Comparison of ENCODE assay signal across 16 mouse cellular contexts in genomic region chr14:105219525-105220376, GRCm38 (mm10). TPM values are rescaled to one million over a fixed set of nuclear protein-coding genes. Genes with fewer than 3 reads are reported as not detected.
A peak's percentile ranks its signal among the peaks of the same experiment; 100 is the strongest.
DNase-seq lines count a peak whose midpoint lies in the region; ATAC-seq lines count a peak whose summit lies in the region.
"Had no signal": no experiment of that assay in that cellular context is flagged by ENCODE, and none has a peak within 500 bp of the region (broad histone marks: within the 10 kb centered on the region; RNA-seq: fewer than 3 reads in every experiment).

No protein-coding gene starts in this region.

- H3K9me3 ChIP-seq in forebrain, embryonic 16.5 days (ENCODE audit: control insufficient read depth, low read length), result no peaks in the 10 kb centered on the region
- H3K9me3 ChIP-seq in forebrain, embryonic 13.5 days (replicated peaks), result no peaks in the 10 kb centered on the region
- no peaks in the 10 kb centered on the region for H3K9me3 ChIP-seq in embryonic facial prominence, embryonic 14.5 days (ENCODE audit: control insufficient read depth, low read length)
- H3K9me3 ChIP-seq: G1E; limb, embryonic 12.5 days; midbrain, embryonic 10.5 days had no signal

- DNase-seq in layer of hippocampus, adult 11-12 months (ENCODE audit: low spot score), result peak; percentile 18
- DNase-seq in layer of hippocampus, postnatal 36 days, result no peak
- peak; percentile 22 for DNase-seq in NIH3T3 (ENCODE audit: low read depth)
- DNase-seq in embryonic facial prominence, embryonic 14.5 days (ENCODE audit: low spot score), result peak; percentile 78
- no peak for DNase-seq in adrenal gland, adult 18-20 months (ENCODE audit: low spot score in 2 of 2)
- no peak for DNase-seq in T-cell, adult 2 months (ENCODE audit: low spot score)
- DNase-seq: cerebellum, adult 11-12 months; kidney, adult 18-20 months; kidney, postnatal 36 days had no signal

- H3K27me3 ChIP-seq in forebrain, embryonic 16.5 days (replicated peaks; ENCODE audit: control insufficient read depth, insufficient read depth, low read length), result no peaks in the 10 kb centered on the region
- H3K27me3 ChIP-seq in forebrain, embryonic 13.5 days, result no peaks in the 10 kb centered on the region
- no peaks in the 10 kb centered on the region for H3K27me3 ChIP-seq in embryonic facial prominence, embryonic 14.5 days (replicated peaks; ENCODE audit: control insufficient read depth, insufficient read depth, low read length)
- H3K27me3 ChIP-seq: limb, embryonic 12.5 days had no signal

- H3K4me2 ChIP-seq in forebrain, embryonic 16.5 days (ENCODE audit: low read length), result no peak overlapping the region
- H3K4me2 ChIP-seq in forebrain, embryonic 13.5 days, result no peak overlapping the region
- no peak overlapping the region for H3K4me2 ChIP-seq in embryonic facial prominence, embryonic 14.5 days (ENCODE audit: low read depth, low read length)
- H3K4me2 ChIP-seq: hindbrain, embryonic 14.5 days; limb, embryonic 12.5 days had no signal

- H3K36me3 ChIP-seq in forebrain, embryonic 16.5 days (ENCODE audit: control insufficient read depth, insufficient read depth), result no peaks in the 10 kb centered on the region
- no peaks in the 10 kb centered on the region for H3K36me3 ChIP-seq in forebrain, embryonic 13.5 days (ENCODE audit: poor library complexity, severe bottlenecking)
- no peaks in the 10 kb centered on the region for H3K36me3 ChIP-seq in embryonic facial prominence, embryonic 14.5 days (ENCODE audit: control insufficient read depth, insufficient read depth, low read length)
- H3K36me3 ChIP-seq: G1E; limb, embryonic 12.5 days; midbrain, embryonic 10.5 days had no signal

- 0 out of 2 replicates have a peak, but pooled peaks cover 3% of the 10 kb centered on the region for H3K4me1 ChIP-seq in forebrain, embryonic 16.5 days (replicated peaks; ENCODE audit: control insufficient read depth, insufficient read depth, low read length)
- H3K4me1 ChIP-seq in forebrain, embryonic 13.5 days, result no peaks in the 10 kb centered on the region
- no peaks in the 10 kb centered on the region for H3K4me1 ChIP-seq in embryonic facial prominence, embryonic 14.5 days (ENCODE audit: control insufficient read depth, insufficient read depth, low read length)
- H3K4me1 ChIP-seq: limb, embryonic 12.5 days; midbrain, embryonic 10.5 days had no signal

- no peak overlapping the region for H3K9ac ChIP-seq in forebrain, embryonic 16.5 days (replicated peaks; ENCODE audit: low read depth, low read length)
- H3K9ac ChIP-seq in forebrain, embryonic 13.5 days, result no peak overlapping the region
- H3K9ac ChIP-seq in embryonic facial prominence, embryonic 14.5 days (ENCODE audit: low read depth, low read length), result no peak overlapping the region
- H3K9ac ChIP-seq: hindbrain, embryonic 14.5 days; limb, embryonic 12.5 days had no signal

- peak; percentile 50; the same call in 1 of the 2 replicates for ATAC-seq in forebrain, embryonic 16.5 days
- ATAC-seq in forebrain, embryonic 13.5 days, result no peak
- no peak for ATAC-seq in embryonic facial prominence, embryonic 14.5 days (ENCODE audit: low read depth)

- WGBS in forebrain, embryonic 16.5 days, result 54% methylated on average over 9 of the region's 9 CpGs
- 79% methylated on average over 9 of the region's 9 CpGs for WGBS in forebrain, embryonic 13.5 days
- WGBS in embryonic facial prominence, embryonic 14.5 days, result 49% methylated on average over 9 of the region's 9 CpGs

- no peak overlapping the region for H3K27ac ChIP-seq in forebrain, embryonic 16.5 days (ENCODE audit: low read length)
- no peak overlapping the region for H3K27ac ChIP-seq in forebrain, embryonic 13.5 days
- H3K27ac ChIP-seq in embryonic facial prominence, embryonic 14.5 days (replicated peaks; ENCODE audit: low read depth, low read length), result no peak overlapping the region
- H3K27ac ChIP-seq: hindbrain, embryonic 14.5 days; left cerebral cortex, adult 2 months; limb, embryonic 12.5 days; midbrain, embryonic 10.5 days had no signal

- H3K4me3 ChIP-seq in forebrain, embryonic 16.5 days (replicated peaks; ENCODE audit: low read length), result no peak overlapping the region
- no peak overlapping the region for H3K4me3 ChIP-seq in forebrain, embryonic 13.5 days
- no peak overlapping the region for H3K4me3 ChIP-seq in embryonic facial prominence, embryonic 14.5 days (ENCODE audit: low read depth, low read length)
- H3K4me3 ChIP-seq: left cerebral cortex, adult 2 months; limb, embryonic 12.5 days; midbrain, embryonic 10.5 days had no signal

RNA-seq across cellular contexts. Expression of gene Ndfip2, which starts 38.6 kb away (rescaled TPM):
- 78.6 and 82.4 TPM in 2 replicates for polyA plus RNA-seq in forebrain, embryonic 16.5 days (2015; fragmentation: Nextera tagmentation; extraction: Ambion mirVana)
- 61.7 and 64.9 TPM in 2 replicates for polyA plus RNA-seq in forebrain, embryonic 13.5 days (2015; fragmentation: Nextera tagmentation; extraction: Ambion mirVana)
- 10 to 100 TPM; 82.1 to 87.4 TPM for total RNA-seq in layer of hippocampus, postnatal 36 days (2021)
- 60.9 and 64.9 TPM in 2 replicates for polyA plus RNA-seq in embryonic facial prominence, embryonic 14.5 days (2014; fragmentation: Nextera tagmentation; extraction: Ambion mirVana)
- total RNA-seq in adrenal gland, adult 18-20 months (2021), result 10 to 100 TPM; 34.7 to 40.3 TPM

RNA-seq across cellular contexts. Expression of gene Rbm26, which starts 42.6 kb away (rescaled TPM):
- polyA plus RNA-seq in forebrain, embryonic 16.5 days (2015; fragmentation: Nextera tagmentation; extraction: Ambion mirVana), result 32.2 and 38.2 TPM in 2 replicates
- polyA plus RNA-seq in forebrain, embryonic 13.5 days (2015; fragmentation: Nextera tagmentation; extraction: Ambion mirVana), result 41.2 and 42.2 TPM in 2 replicates
- 10 to 100 TPM; 57.8 to 63.7 TPM for total RNA-seq in layer of hippocampus, postnatal 36 days (2021)
- 33.4 and 38.8 TPM in 2 replicates for polyA plus RNA-seq in embryonic facial prominence, embryonic 14.5 days (2014; fragmentation: Nextera tagmentation; extraction: Ambion mirVana)
- total RNA-seq in adrenal gland, adult 18-20 months (2021), result 10 to 100 TPM; 38.2 to 42.9 TPM

Comparison
In these comparisons a context has a peak if more than half of its experiments do, and no peak if none do; other contexts are left out.
1. DNase-seq: peak in layer of hippocampus, adult 11-12 months (single experiment), NIH3T3 (single experiment) and embryonic facial prominence, embryonic 14.5 days (single experiment); none in layer of hippocampus, postnatal 36 days (0 of 2), adrenal gland, adult 18-20 months (0 of 2) and T-cell, adult 2 months (single experiment).